Mouse (Mus musculus) heart, postnatal 0 days (tissue): ENCODE data around the gene Dcbld1. TPM values are rescaled to one million over a fixed set of nuclear protein-coding genes. Genes with fewer than 3 reads are reported as not detected.
"Not testable (repeated sequence)": the region's sequence is repeated elsewhere in the genome, so short reads cannot be mapped to it uniquely, and the experiment has no call there.

Experiments
- ATAC-seq: fragments of 200-750 bp; cut with Nextera tagmentation; 2 replicates; pipeline ENCODE4 v1.8.0; 2017; ENCODE audit warnings: low read depth, moderate number of reproducible peaks, moderate library complexity; ENCODE audit not compliant: insufficient read depth
- DNase-seq: peaks from one replicate; pipeline ENCODE4 v3.0.0-alpha.2; 2016; ENCODE audit warnings: low spot score
- H3K27ac ChIP-seq: fragments of 300-500 bp; sonication (generic); 2 replicates; pipeline ENCODE4 v1.5.1; 2014; ENCODE audit warnings: low read depth, mild to moderate bottlenecking
- H3K27me3 ChIP-seq: fragments of 300-500 bp; sonication (generic); 2 replicates; pipeline ENCODE4 v1.6.1; 2014; ENCODE audit warnings: low read length, mixed read lengths; ENCODE audit not compliant: control insufficient read depth, insufficient read depth
- H3K36me3 ChIP-seq: fragments of 300-500 bp; sonication (generic); replicated peaks from 2 replicates; pipeline ENCODE4 v1.6.1; 2014; ENCODE audit warnings: low read length, mixed read lengths; ENCODE audit not compliant: control insufficient read depth, insufficient read depth
- H3K4me1 ChIP-seq: fragments of 300-500 bp; sonication (generic); 2 replicates; pipeline ENCODE4 v1.6.1; 2014; ENCODE audit warnings: antibody characterized with exemption; ENCODE audit not compliant: control insufficient read depth, insufficient read depth
- H3K4me2 ChIP-seq: fragments of 300-500 bp; sonication (generic); 2 replicates; pipeline ENCODE4 v1.6.1; 2014; ENCODE audit warnings: low read depth, mild to moderate bottlenecking, low read length, moderate library complexity
- H3K4me3 ChIP-seq: fragments of 300-500 bp; sonication (generic); 2 replicates; pipeline ENCODE4 v1.5.1; 2014; ENCODE audit warnings: low read depth, low read length
- H3K9ac ChIP-seq: fragments of 300-500 bp; sonication (generic); replicated peaks from 2 replicates; pipeline ENCODE4 v1.6.1; 2014; ENCODE audit warnings: low read depth, low read length, mixed read lengths
- H3K9me3 ChIP-seq: fragments of 300-500 bp; sonication (generic); replicated peaks from 2 replicates; pipeline ENCODE4 v1.6.1; 2016; ENCODE audit warnings: low read length; ENCODE audit not compliant: control insufficient read depth
- CTCF ChIP-seq: IDR thresholded peaks from 2 replicates; pipeline ENCODE4 v1.5.1; 2016; ENCODE audit warnings: antibody characterized with exemption, control low read depth, low read depth
- EP300 ChIP-seq: IDR thresholded peaks from 2 replicates; pipeline ENCODE4 v1.6.1; 2016; ENCODE audit warnings: antibody characterized with exemption, low read depth
- WGBS: fragments of 180-500 bp; shearing (Covaris S2); extraction: QIAGEN DNeasy Blood & Tissue Kit; methylation state at CpG from one replicate; pipeline ENCODE4 v1.1.7; 2014; 5-methylcytosine and 5-hydroxymethylcytosine counted together
- polyA plus RNA-seq: library from polyadenylated mRNA; unstranded; fragments of >200 nt; fragmentation: Nextera tagmentation; extraction: Ambion mirVana; gene quantifications from 2 replicates; pipeline ENCODE4 v1.2.1, GENCODE M21; 2015
- total RNA-seq: library from RNA; depleted of rRNA; stranded (reverse); fragments of >200 nt; gene quantifications from 2 replicates; pipeline ENCODE4 v1.2.3, GENCODE M21; 2014; ENCODE audit warnings: low replicate concordance

Gene Dcbld1
- total and polyA plus RNA-seq, 2 experiments from 2014 or later = 4.1 to 6.5 TPM

DNA sequence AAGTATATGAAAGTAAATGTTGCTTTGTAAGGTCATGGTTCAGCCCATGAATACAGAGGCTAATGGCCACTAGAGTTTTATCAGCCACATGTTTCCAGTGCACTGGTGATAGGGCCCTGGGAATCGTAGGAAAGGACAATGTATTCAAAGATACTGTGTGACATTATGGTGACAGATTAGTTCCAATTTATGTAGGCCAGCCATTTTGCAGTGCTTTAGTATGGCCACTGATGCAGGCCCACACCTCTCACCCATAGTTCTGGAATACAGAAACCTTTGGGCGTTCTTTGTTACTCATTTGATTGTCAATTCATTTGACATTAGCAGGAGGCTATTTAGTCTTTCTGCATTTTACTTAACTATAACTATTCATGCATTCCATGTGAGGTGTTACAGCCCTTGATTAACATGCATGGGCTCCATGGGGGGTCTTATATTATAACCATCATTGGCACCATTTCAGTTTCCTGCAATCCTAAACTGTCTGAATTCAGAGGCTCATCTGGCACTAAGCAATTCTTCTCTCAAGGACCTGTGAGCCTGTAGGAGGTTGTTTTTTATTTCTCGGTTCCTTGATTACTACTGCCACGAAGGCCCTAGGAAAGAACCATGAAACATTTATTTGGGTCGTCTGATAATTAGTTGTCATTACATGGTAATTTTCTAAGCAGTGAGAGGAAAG lies 54.6 kb downstream of the Dcbld1 start:
- TF ChIP-seq CTCF (no peak), EP300 (no peak)
- ATAC-seq (no peak), DNase-seq (no peak)
- no peak overlapping the region for H3K27ac ChIP-seq
- H3K4me3 ChIP-seq = no peak overlapping the region
- H3K27me3 ChIP-seq = no peaks in the 10 kb centered on the region
- H3K36me3 ChIP-seq = 0 out of 2 replicates have a peak, but pooled peaks cover 4% of the 10 kb centered on the region
- no peak overlapping the region for H3K4me2 ChIP-seq
- H3K9me3 ChIP-seq = no peaks in the 10 kb centered on the region
- H3K9ac ChIP-seq = no peak overlapping the region
- 83% methylated on average over 5 of the region's 5 CpGs for WGBS
- no peaks in the 10 kb centered on the region for H3K4me1 ChIP-seq

DNA sequence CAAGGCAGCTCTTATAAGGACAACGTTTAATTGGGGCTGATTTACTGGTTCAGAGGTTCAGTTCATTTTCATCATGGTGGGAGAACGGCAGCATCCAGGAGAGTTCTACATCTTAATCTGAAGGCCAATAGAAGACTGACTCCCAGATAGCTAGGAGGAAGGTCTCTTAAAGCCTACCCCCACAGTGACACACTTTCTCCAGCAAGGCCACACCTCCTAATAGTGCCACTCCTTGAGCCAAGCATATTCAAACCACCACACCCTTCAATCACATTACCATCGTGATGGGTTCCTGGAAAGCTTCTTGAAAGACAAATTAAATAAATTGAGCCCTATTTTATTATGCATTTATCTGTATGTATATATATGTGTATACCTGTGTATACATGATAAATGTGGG lies 55.8 kb downstream of the Dcbld1 start:
- no peak for TF ChIP-seq EP300
- TF ChIP-seq CTCF = no peak
- no peak overlapping the region for H3K9ac ChIP-seq
- no peak overlapping the region for H3K4me2 ChIP-seq
- H3K4me1 ChIP-seq = no peaks in the 10 kb centered on the region
- no peaks in the 10 kb centered on the region for H3K9me3 ChIP-seq
- DNase-seq (no peak), ATAC-seq (no peak)
- no peak overlapping the region for H3K4me3 ChIP-seq
- no peak overlapping the region for H3K27ac ChIP-seq
- WGBS = 90% methylated on average over 3 of the region's 3 CpGs
- no peaks in the 10 kb centered on the region for H3K27me3 ChIP-seq
- H3K36me3 ChIP-seq = 0 out of 2 replicates have a peak, but pooled peaks cover 4% of the 10 kb centered on the region

DNA sequence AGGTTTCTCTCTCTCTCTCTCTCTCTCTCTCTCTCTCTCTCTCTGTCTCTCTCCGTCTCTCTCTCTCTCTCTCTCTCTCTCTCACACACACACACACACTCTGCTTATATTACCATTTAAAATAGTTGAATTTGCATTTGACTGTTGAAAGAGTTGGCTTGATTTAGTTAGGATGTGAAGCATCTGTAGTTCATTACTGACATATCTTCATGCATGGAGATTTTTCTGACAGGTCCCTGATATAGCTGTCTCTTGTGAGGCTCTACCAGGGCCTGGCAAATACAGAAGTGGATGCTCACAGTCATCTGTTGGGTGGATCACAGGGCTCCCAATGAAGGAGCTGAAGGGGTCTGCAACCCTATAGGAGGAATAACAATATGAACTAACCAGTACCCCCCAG lies 59.0 kb downstream of the Dcbld1 start:
- not testable (repeated sequence) for H3K4me3 ChIP-seq, H3K4me2 ChIP-seq, H3K4me1 ChIP-seq, H3K36me3 ChIP-seq, H3K9ac ChIP-seq, H3K27ac ChIP-seq, ATAC-seq, H3K9me3 ChIP-seq, H3K27me3 ChIP-seq, DNase-seq
- WGBS = 70% methylated on average over 1 of the region's 1 CpGs

DNA sequence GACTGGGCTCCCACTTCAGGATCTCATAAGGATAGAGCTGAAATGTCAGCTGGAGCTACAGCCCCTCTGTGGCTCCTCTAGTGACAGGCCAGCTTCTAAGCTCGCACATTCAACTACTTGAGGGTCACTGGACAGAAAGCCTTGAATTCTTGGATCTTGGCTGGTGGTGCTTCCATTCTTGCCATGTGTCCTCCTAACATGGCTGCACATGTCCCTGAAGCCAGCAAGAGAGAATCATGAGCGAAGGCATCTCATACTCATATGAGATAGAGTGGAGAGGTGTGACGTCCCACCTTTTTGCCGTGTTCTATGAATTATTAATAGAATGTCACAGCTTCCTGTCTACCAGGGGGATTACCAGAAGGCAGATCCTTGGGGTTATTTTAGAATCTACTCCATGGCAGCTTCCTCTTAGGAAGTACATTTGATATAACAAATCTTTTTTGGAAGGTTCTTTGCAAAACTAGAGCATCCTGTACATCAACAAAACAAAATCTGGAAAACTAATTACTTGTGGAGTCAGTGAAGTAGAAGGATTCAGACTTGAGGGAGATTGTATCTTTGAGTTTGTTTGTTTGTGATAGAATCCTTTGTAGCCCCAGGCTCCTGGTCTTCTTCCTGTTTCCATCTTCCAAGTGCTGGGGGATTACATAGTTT lies 60.6 kb downstream of the Dcbld1 start:
- 56% methylated on average over 4 of the region's 4 CpGs for WGBS
- DNase-seq = no peak
- H3K4me2 ChIP-seq = no peak overlapping the region
- no peaks in the 10 kb centered on the region for H3K27me3 ChIP-seq
- no peak for ATAC-seq
- H3K4me3 ChIP-seq = no peak overlapping the region
- H3K9ac ChIP-seq = no peak overlapping the region
- H3K36me3 ChIP-seq = 0 out of 2 replicates have a peak, but pooled peaks cover 4% of the 10 kb centered on the region
- H3K4me1 ChIP-seq = no peaks in the 10 kb centered on the region
- H3K9me3 ChIP-seq = no peaks in the 10 kb centered on the region
- H3K27ac ChIP-seq = peak overlapping the region; percentile 47; the same call in 1 of the 2 replicates
- TF ChIP-seq EP300 (peak; percentile 62; the same call in 1 of the 2 replicates), CTCF (no peak)

DNA sequence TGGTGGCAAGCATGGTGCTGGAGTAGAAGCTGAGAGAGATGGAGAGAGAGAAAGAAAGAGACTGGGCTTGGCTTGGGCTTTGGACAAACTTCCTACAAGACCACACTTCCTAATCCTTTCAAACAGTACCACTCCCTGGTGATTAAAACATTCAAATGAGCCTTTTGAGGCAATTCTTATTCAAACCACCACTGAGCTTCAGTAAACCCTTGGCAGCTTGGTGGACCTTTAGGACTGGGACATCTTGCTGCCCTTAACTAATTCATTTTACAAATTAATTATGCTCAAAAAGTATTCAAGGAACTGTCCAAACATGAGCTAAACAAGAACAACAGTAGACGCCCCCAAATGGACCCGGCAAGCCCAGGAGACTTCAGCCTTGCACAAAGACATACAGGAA lies 62.5 kb downstream of the Dcbld1 start:
- H3K27ac ChIP-seq = no peak overlapping the region
- no peak overlapping the region for H3K9ac ChIP-seq
- H3K4me1 ChIP-seq = no peaks in the 10 kb centered on the region
- H3K9me3 ChIP-seq = no peaks in the 10 kb centered on the region
- ATAC-seq (no peak), DNase-seq (no peak)
- 88% methylated on average over 2 of the region's 2 CpGs for WGBS
- no peak for TF ChIP-seq EP300
- no peak for TF ChIP-seq CTCF
- H3K36me3 ChIP-seq = 0 out of 2 replicates have a peak, but pooled peaks cover 4% of the 10 kb centered on the region
- H3K4me2 ChIP-seq = no peak overlapping the region
- H3K4me3 ChIP-seq = no peak overlapping the region
- H3K27me3 ChIP-seq = no peaks in the 10 kb centered on the region

DNA sequence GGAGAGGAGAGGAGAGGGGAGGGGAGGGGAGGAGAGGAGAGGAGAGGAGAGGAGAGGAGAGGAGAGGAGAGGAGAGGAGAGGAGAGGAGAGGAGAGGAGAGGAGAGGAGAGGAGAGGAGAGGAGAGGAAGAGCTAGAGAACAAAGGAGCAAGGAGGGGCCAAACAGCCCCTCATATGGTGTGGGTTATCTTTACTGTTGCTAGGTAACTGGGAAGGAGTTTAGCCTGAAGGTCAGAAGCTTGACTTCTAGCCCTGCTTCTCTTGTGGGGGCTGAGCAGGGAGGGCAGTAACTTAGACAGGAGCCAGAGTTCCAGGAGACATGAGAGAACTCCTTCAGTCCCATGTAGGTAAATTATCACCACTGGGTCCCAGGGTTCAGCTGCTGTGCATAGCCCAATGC lies 65.1 kb downstream of the Dcbld1 start:
- ATAC-seq, H3K4me2 ChIP-seq, H3K4me3 ChIP-seq: not testable (repeated sequence)

More for the DNA sequence above, 65.1 kb downstream of the Dcbld1 start:
- H3K9me3 ChIP-seq, H3K9ac ChIP-seq, H3K27me3 ChIP-seq, H3K27ac ChIP-seq, H3K36me3 ChIP-seq, H3K4me1 ChIP-seq, DNase-seq: not testable (repeated sequence)
